Mouse (Mus musculus): ENCODE data around the gene Rbm12b1. TPM values are rescaled to one million over a fixed set of nuclear protein-coding genes. Genes with fewer than 3 reads are reported as not detected.
"Not testable (repeated sequence)": the region's sequence is repeated elsewhere in the genome, so short reads cannot be mapped to it uniquely, and the experiment has no call there.

The Rbm12b1 gene
- 12.2 and 13.5 TPM in 2 replicates for total RNA-seq (2012; rRNA removed)

- H3K4me3 ChIP-seq (ENCODE audit: insufficient read depth in 1 of 2, low read depth in 1 of 2, low read length in 2 of 2, poor library complexity in 1 of 2, severe bottlenecking in 1 of 2), result peak within 1 kb of the TSS; percentile 69 to 71
- in situ Hi-C loops (cut with MboI; ENCODE audit: low sequenced_read_pairs in 2 of 2, unreplicated experiment in 2 of 2); H3K4me1 ChIP-seq (ENCODE audit: control insufficient read depth in 2 of 2, insufficient read depth in 2 of 2, low read length in 2 of 2, poor library complexity in 1 of 2); H3K36me3 ChIP-seq (ENCODE audit: control insufficient read depth, insufficient read depth, low read length, poor library complexity, severe bottlenecking); H3K9me3 ChIP-seq (ENCODE audit: control insufficient read depth, insufficient read depth, low read depth, low read length); H3K27ac ChIP-seq (ENCODE audit: insufficient read depth, low read depth, low read length, poor library complexity, severe bottlenecking): not testable (repeated sequence)
- peak; percentile 59 for DNase-seq (ENCODE audit: low read depth, low spot score)
- H3K9ac ChIP-seq (ENCODE audit: insufficient read depth, low read depth, low read length, poor library complexity, severe bottlenecking), result peak within 1 kb of the TSS; percentile 78
These were observed at the start of gene Rbm12b1 for GRCm38 (mm10) chr4:12140141-12140567. TSS of gene Rbm12b1 (plus strand) at chr4:12140264.

- H3K9ac ChIP-seq (ENCODE audit: insufficient read depth, low read depth, low read length, poor library complexity, severe bottlenecking), result peak overlapping the region; percentile 71; the same call in 1 of the 2 replicates
- H3K4me1 ChIP-seq (ENCODE audit: control insufficient read depth in 2 of 2, insufficient read depth in 2 of 2, low read length in 2 of 2, poor library complexity in 1 of 2); DNase-seq (ENCODE audit: low read depth, low spot score); H3K36me3 ChIP-seq (ENCODE audit: control insufficient read depth, insufficient read depth, low read length, poor library complexity, severe bottlenecking); in situ Hi-C loops (cut with MboI; ENCODE audit: low sequenced_read_pairs in 2 of 2, unreplicated experiment in 2 of 2); H3K27ac ChIP-seq (ENCODE audit: insufficient read depth, low read depth, low read length, poor library complexity, severe bottlenecking); H3K9me3 ChIP-seq (ENCODE audit: control insufficient read depth, insufficient read depth, low read depth, low read length): not testable (repeated sequence)
- peak overlapping the region; percentile 57 to 65 for H3K4me3 ChIP-seq (ENCODE audit: insufficient read depth in 1 of 2, low read depth in 1 of 2, low read length in 2 of 2, poor library complexity in 1 of 2, severe bottlenecking in 1 of 2)
These were observed 563 bp downstream of the Rbm12b1 start for GRCm38 (mm10) chr4:12140592-12141062.

- H3K36me3 ChIP-seq (ENCODE audit: control insufficient read depth, insufficient read depth, low read length, poor library complexity, severe bottlenecking); H3K4me1 ChIP-seq (ENCODE audit: control insufficient read depth in 2 of 2, insufficient read depth in 2 of 2, low read length in 2 of 2, poor library complexity in 1 of 2); H3K9me3 ChIP-seq (ENCODE audit: control insufficient read depth, insufficient read depth, low read depth, low read length); DNase-seq (ENCODE audit: low read depth, low spot score); H3K4me3 ChIP-seq (ENCODE audit: insufficient read depth in 1 of 2, low read depth in 1 of 2, low read length in 2 of 2, poor library complexity in 1 of 2, severe bottlenecking in 1 of 2); H3K27ac ChIP-seq (ENCODE audit: insufficient read depth, low read depth, low read length, poor library complexity, severe bottlenecking); in situ Hi-C loops (cut with MboI; ENCODE audit: low sequenced_read_pairs in 2 of 2, unreplicated experiment in 2 of 2); H3K9ac ChIP-seq (ENCODE audit: insufficient read depth, low read depth, low read length, poor library complexity, severe bottlenecking): not testable (repeated sequence)
These were observed 1.5 kb downstream of the Rbm12b1 start for GRCm38 (mm10) chr4:12141516-12141915.

GRCm38 (mm10) chr4:12147660-12148059 lies 7.6 kb downstream of the Rbm12b1 start:
- Histone ChIP-seq H3K9me3 (ENCODE audit: control insufficient read depth, insufficient read depth, low read depth, low read length) (no peaks in the 10 kb centered on the region), H3K9ac (ENCODE audit: insufficient read depth, low read depth, low read length, poor library complexity, severe bottlenecking) (no peak overlapping the region), H3K27ac (ENCODE audit: insufficient read depth, low read depth, low read length, poor library complexity, severe bottlenecking) (no peak overlapping the region), H3K4me1 (ENCODE audit: control insufficient read depth in 2 of 2, insufficient read depth in 2 of 2, low read length in 2 of 2, poor library complexity in 1 of 2) (no peaks in the 10 kb centered on the region), H3K36me3 (ENCODE audit: control insufficient read depth, insufficient read depth, low read length, poor library complexity, severe bottlenecking) (no peaks in the 10 kb centered on the region), H3K4me3 (ENCODE audit: insufficient read depth in 1 of 2, low read depth in 1 of 2, low read length in 2 of 2, poor library complexity in 1 of 2, severe bottlenecking in 1 of 2) (no peak overlapping the region)
- no peak for DNase-seq (ENCODE audit: low read depth, low spot score)
- in situ Hi-C loops (cut with MboI; ENCODE audit: low sequenced_read_pairs in 2 of 2, unreplicated experiment in 2 of 2), result no loop called here
- TF ChIP-seq MAFK (IDR thresholded peaks at IDR 0.05; ENCODE audit: insufficient read depth, low read depth, low read length) (no peak), CHD2 (IDR thresholded peaks at IDR 0.05; ENCODE audit: low read depth, low read length) (no peak), ZNF384 (IDR thresholded peaks at IDR 0.05; ENCODE audit: low read depth, low read length) (no peak), HCFC1 (IDR thresholded peaks at IDR 0.05; ENCODE audit: borderline replicate concordance, insufficient read depth, low read length) (no peak), ZC3H11A (IDR thresholded peaks at IDR 0.05; ENCODE audit: borderline replicate concordance, low read depth, low read length) (no peak)

- Histone ChIP-seq H3K27ac (ENCODE audit: insufficient read depth, low read depth, low read length, poor library complexity, severe bottlenecking) (no peak overlapping the region), H3K9ac (ENCODE audit: insufficient read depth, low read depth, low read length, poor library complexity, severe bottlenecking) (peak overlapping the region; percentile 98), H3K36me3 (ENCODE audit: control insufficient read depth, insufficient read depth, low read length, poor library complexity, severe bottlenecking) (no peaks in the 10 kb centered on the region), H3K4me3 (ENCODE audit: insufficient read depth in 1 of 2, low read depth in 1 of 2, low read length in 2 of 2, poor library complexity in 1 of 2, severe bottlenecking in 1 of 2) (peak overlapping the region; percentile 84 to 97), H3K4me1 (ENCODE audit: control insufficient read depth in 2 of 2, insufficient read depth in 2 of 2, low read length in 2 of 2, poor library complexity in 1 of 2) (peaks cover 0 to 2% of the 10 kb centered on the region in 2 experiments; a peak in 1 of 4 replicates), H3K9me3 (ENCODE audit: control insufficient read depth, insufficient read depth, low read depth, low read length) (no peaks in the 10 kb centered on the region)
- in situ Hi-C loops (cut with MboI; ENCODE audit: low sequenced_read_pairs in 2 of 2, unreplicated experiment in 2 of 2), result no loop called here
- no peak for DNase-seq (ENCODE audit: low read depth, low spot score)
- no peak for TF ChIP-seq HCFC1 (IDR thresholded peaks at IDR 0.05; ENCODE audit: borderline replicate concordance, insufficient read depth, low read length)
- no peak for TF ChIP-seq MAFK (IDR thresholded peaks at IDR 0.05; ENCODE audit: insufficient read depth, low read depth, low read length)
- TF ChIP-seq ZC3H11A (IDR thresholded peaks at IDR 0.05; ENCODE audit: borderline replicate concordance, low read depth, low read length), result no peak
- TF ChIP-seq ZNF384 (IDR thresholded peaks at IDR 0.05; ENCODE audit: low read depth, low read length), result no peak
- TF ChIP-seq CHD2 (IDR thresholded peaks at IDR 0.05; ENCODE audit: low read depth, low read length), result no peak
These were observed 30.9 kb downstream of the Rbm12b1 start for GRCm38 (mm10) chr4:12170986-12171317.
